Mouse (Mus musculus): ENCODE results near the gene Nupr1l.

DNA sequence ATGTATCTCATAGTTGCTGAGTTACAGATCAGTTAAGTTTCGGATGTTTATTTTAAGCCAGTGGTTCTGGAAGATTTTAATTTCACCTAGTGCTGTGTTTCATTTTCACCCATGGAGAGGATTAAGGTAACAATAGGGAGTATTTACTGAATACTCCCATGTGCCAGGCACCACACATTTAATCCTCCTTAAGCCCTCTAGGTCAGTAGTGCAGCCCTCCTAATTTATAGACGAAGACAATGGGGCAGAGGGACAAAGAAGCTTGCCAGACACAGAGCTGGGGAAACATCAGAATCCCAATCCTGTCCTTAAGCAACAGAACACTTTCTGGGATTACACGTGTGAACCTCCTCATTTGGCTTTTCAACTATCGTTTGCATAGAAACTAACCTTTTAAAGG, 28.6 kb downstream of the Nupr1l start:
- TF ChIP-seq POLR2A (IDR thresholded peaks at IDR 0.05; ENCODE audit: control insufficient read depth, low read depth, low read length), result no peak
- TF ChIP-seq CTCF (IDR thresholded peaks at IDR 0.05; ENCODE audit: control insufficient read depth, insufficient read depth, insufficient replicate concordance, low read depth, low read length), result no peak

Measured in testis, adult 2 months (tissue).